Mouse (Mus musculus) neural tube, embryonic 12.5 days (tissue): Measurements from ENCODE around the gene Tent5b. TPM values are rescaled to one million over a fixed set of nuclear protein-coding genes. Genes with fewer than 3 reads are reported as not detected.

ENCODE experiments used
- ATAC-seq: fragments of 200-750 bp; cut with Nextera tagmentation; 2 replicates; pipeline ENCODE4 v1.8.0; 2017; ENCODE audit warnings: low read depth, mild to moderate bottlenecking, moderate TSS enrichment, moderate library complexity; ENCODE audit not compliant: low FRiP score
- H3K27ac ChIP-seq: fragments of 300-500 bp; sonication (generic); 2 replicates; pipeline ENCODE4 v1.5.1; 2016
- H3K27me3 ChIP-seq: fragments of 300-500 bp; sonication (generic); replicated peaks from 2 replicates; pipeline ENCODE4 v1.6.1; 2016; ENCODE audit warnings: mild to moderate bottlenecking
- H3K36me3 ChIP-seq: fragments of 300-500 bp; sonication (generic); 2 replicates; pipeline ENCODE4 v1.6.1; 2016; ENCODE audit warnings: mild to moderate bottlenecking
- H3K4me1 ChIP-seq: fragments of 300-500 bp; sonication (generic); 2 replicates; pipeline ENCODE4 v1.6.1; 2016
- H3K4me2 ChIP-seq: fragments of 300-500 bp; sonication (generic); replicated peaks from 2 replicates; pipeline ENCODE4 v1.6.1; 2016; ENCODE audit warnings: mild to moderate bottlenecking
- H3K4me3 ChIP-seq: fragments of 300-500 bp; sonication (generic); 2 replicates; pipeline ENCODE4 v1.5.1; 2016
- H3K9ac ChIP-seq: fragments of 300-500 bp; sonication (generic); 2 replicates; pipeline ENCODE4 v1.6.1; 2016; ENCODE audit warnings: mild to moderate bottlenecking
- H3K9me3 ChIP-seq: fragments of 300-500 bp; sonication (generic); 2 replicates; pipeline ENCODE4 v1.6.1; 2016; ENCODE audit warnings: mild to moderate bottlenecking
- WGBS: fragments of 180-500 bp; shearing (Covaris S2); methylation state at CpG from one replicate; pipeline ENCODE4 v1.1.7; 2016; 5-methylcytosine and 5-hydroxymethylcytosine counted together
- polyA plus RNA-seq: library from polyadenylated mRNA; unstranded; fragments of >200 nt; fragmentation: Nextera tagmentation; extraction: Ambion mirVana; gene quantifications from 2 replicates; pipeline ENCODE4 v1.2.1, GENCODE M21; 2016

Gene Tent5b
- polyA plus RNA-seq, 1 experiment from 2014 or later, result 0.29 TPM

DNA sequence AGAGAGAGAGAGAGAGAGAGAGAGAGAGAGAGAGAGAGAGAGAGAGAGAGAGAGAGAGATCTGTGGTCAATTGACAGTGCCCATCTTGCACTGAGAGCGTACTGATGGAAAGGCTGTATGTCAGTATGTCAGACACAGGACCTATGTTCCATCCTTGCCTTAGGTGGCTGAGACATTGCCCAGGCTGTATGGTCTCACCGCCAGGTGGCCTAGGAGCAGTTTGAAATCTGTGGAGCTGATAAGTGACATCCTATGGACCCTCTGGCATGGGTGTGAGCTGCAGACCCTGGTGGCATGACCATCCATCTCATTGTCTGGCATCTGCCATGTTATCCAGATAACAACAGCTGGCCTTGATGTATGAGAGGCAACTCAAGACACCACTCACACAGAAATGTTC, 6.1 kb upstream of the Tent5b start:
- H3K4me2 ChIP-seq, result no peak overlapping the region
- ATAC-seq, result no peak
- 69% methylated on average over 2 of the region's 2 CpGs for WGBS
- H3K9ac ChIP-seq, result no peak overlapping the region
- no peaks in the 10 kb centered on the region for H3K36me3 ChIP-seq
- no peak overlapping the region for H3K4me3 ChIP-seq
- H3K4me1 ChIP-seq, result peaks cover 3% of the 10 kb centered on the region; the same call in 1 of the 2 replicates
- H3K27me3 ChIP-seq, result peaks cover 16% of the 10 kb centered on the region
- H3K9me3 ChIP-seq, result no peaks in the 10 kb centered on the region
- no peak overlapping the region for H3K27ac ChIP-seq

DNA sequence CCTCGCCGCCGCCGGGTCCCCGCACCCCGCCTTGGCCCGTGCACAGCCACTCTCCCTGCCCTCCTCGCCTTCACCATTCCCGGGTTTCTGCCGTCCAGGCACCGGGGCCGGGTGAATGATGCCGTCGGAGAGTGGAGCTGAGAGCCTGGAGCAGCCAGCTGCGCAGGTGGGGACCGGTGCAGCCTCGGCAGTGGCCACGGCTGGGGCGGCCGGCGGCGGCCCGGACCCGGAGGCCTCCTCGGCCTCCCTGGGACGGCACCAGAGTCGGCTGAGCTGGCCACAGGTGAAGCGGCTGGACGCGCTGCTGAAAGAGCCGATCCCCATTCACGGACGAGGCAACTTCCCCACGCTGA, 229 bp downstream of the Tent5b start:
- Histone ChIP-seq H3K9me3 (no peaks in the 10 kb centered on the region), H3K4me2 (peak overlapping the region; percentile 60), H3K36me3 (no peaks in the 10 kb centered on the region), H3K9ac (no peak overlapping the region; the same call in 1 of the 2 replicates), H3K4me1 (peaks cover 10% of the 10 kb centered on the region), H3K4me3 (peak overlapping the region; percentile 40), H3K27me3 (peaks cover 38% of the 10 kb centered on the region), H3K27ac (no peak overlapping the region)
- 5% methylated on average over 34 of the region's 34 CpGs for WGBS
- ATAC-seq, result no peak

DNA sequence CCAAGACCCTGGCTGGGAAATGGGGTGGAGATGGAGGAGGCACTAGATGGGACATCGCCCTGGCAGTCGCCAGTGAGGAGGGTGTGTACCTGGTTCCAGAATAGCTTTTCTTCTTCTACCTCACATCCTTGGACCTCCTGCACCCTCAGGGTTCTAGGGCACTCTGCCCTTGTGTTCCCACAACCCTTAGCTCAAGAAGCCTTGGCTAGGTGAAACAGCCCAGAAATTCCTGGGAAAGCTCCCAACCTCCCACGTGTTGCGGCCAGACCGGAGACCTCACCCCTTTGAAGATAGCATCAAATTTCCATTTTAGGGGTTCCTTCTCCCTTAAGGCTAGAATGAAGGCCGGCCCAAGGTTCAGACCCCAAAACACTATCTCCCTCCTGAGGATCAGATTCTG, 822 bp downstream of the Tent5b start:
- no peaks in the 10 kb centered on the region for H3K9me3 ChIP-seq
- no peaks in the 10 kb centered on the region for H3K36me3 ChIP-seq
- peak overlapping the region; percentile 60 for H3K4me2 ChIP-seq
- H3K4me1 ChIP-seq, result peaks cover 10% of the 10 kb centered on the region
- no peak overlapping the region for H3K9ac ChIP-seq
- 46% methylated on average over 6 of the region's 6 CpGs for WGBS
- ATAC-seq, result no peak
- H3K4me3 ChIP-seq, result peak overlapping the region; percentile 40
- H3K27ac ChIP-seq, result no peak overlapping the region
- peaks cover 38% of the 10 kb centered on the region for H3K27me3 ChIP-seq

DNA sequence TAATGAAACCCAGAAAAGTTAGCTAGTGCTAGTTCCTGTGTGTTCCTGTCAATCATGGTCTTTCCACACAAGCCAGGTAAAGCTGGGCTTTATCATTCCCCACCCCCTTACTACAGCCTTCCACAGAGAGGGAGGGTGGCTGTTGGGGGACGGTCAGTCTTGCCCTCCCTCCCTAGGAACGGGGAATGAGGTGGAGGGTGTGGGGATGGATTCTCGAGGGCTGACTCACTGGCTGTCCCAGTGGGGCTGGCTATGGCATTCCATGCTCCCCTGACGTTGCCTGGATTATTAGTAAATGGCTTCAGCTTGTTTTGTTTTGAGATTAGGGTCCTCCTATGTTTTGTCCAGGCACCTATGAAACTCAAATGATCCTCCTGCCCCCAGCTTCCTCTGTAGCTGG, 1.6 kb downstream of the Tent5b start:
- no peaks in the 10 kb centered on the region for H3K36me3 ChIP-seq
- no peak overlapping the region for H3K9ac ChIP-seq
- no peak overlapping the region for H3K27ac ChIP-seq
- no peak overlapping the region for H3K4me3 ChIP-seq
- 37% methylated on average over 4 of the region's 4 CpGs for WGBS
- no peak for ATAC-seq
- H3K4me2 ChIP-seq, result no peak overlapping the region
- peaks cover 38% of the 10 kb centered on the region for H3K27me3 ChIP-seq
- H3K4me1 ChIP-seq, result peaks cover 10% of the 10 kb centered on the region
- no peaks in the 10 kb centered on the region for H3K9me3 ChIP-seq

DNA sequence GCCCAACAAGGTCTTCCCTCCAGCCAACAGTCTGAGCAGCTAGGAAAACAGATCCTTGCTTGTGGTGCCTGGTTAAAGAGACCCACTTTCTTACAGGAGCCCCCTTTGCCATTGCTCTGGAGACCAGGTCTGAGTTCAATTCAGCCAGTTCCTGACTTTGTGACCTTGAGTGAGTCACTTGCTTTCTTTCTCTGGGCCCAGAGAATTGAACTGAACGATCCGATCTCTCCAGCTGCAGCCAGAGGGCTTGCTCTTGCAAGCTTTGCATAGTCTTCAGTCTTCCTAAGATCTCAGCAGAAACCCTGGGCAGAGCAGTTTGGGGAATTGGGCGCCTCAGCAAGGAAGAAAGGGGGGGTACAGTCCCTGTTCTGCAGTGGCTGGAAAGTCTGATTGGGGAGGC, 2.5 kb downstream of the Tent5b start:
- Histone ChIP-seq H3K27ac (no peak overlapping the region), H3K4me2 (no peak overlapping the region), H3K9ac (no peak overlapping the region), H3K36me3 (no peaks in the 10 kb centered on the region), H3K9me3 (no peaks in the 10 kb centered on the region), H3K4me1 (peaks cover 10% of the 10 kb centered on the region), H3K4me3 (no peak overlapping the region), H3K27me3 (peaks cover 38% of the 10 kb centered on the region)
- WGBS, result 83% methylated on average over 3 of the region's 3 CpGs
- ATAC-seq, result no peak

DNA sequence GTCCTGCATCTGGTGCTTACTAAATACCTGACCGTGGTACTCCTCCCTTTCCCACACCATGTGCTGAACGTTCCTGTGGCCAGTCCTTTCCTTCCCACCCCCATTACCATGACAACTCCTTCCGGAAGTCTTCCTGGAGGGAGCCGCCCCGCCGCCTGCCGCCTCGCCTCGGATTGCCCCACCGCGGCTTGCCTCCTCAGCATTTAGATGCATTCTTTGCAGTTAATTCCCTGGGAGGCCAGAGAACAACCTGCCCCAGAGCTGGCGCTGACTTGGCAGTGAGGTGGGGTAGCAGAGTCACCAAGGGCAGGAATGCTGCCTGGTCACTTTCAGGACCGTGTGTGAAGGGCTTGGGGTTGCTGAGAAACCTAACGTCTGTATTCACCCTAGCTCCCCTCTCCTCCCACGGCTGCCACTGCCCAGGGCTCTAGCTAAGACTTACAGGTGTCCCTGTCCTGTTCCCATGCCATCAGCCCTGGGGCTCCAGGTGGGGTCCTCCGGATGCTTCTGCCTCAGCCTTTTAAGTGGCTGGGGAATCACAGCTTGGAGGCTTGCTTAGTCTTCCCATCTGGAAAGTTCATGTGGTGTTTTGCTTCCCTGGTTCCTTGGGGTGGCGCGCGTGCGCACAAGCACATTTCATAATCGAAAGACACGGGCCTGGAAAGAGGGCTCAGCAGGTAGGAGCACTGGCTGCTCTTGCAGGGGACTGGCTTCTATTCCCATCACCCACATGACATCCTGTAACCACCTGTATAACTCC, 4.5 kb downstream of the Tent5b start:
- no peak overlapping the region for H3K4me3 ChIP-seq
- 0 out of 2 replicates have a peak overlapping the region, but pooled peaks have one; percentile 3 for H3K9ac ChIP-seq
- no peaks in the 10 kb centered on the region for H3K36me3 ChIP-seq
- H3K4me2 ChIP-seq, result peak overlapping the region; percentile 24
- no peaks in the 10 kb centered on the region for H3K9me3 ChIP-seq
- no peak for ATAC-seq
- H3K27ac ChIP-seq, result no peak overlapping the region
- peaks cover 32% of the 10 kb centered on the region for H3K27me3 ChIP-seq
- WGBS, result 15% methylated on average over 22 of the region's 22 CpGs
- H3K4me1 ChIP-seq, result peaks cover 11% of the 10 kb centered on the region

DNA sequence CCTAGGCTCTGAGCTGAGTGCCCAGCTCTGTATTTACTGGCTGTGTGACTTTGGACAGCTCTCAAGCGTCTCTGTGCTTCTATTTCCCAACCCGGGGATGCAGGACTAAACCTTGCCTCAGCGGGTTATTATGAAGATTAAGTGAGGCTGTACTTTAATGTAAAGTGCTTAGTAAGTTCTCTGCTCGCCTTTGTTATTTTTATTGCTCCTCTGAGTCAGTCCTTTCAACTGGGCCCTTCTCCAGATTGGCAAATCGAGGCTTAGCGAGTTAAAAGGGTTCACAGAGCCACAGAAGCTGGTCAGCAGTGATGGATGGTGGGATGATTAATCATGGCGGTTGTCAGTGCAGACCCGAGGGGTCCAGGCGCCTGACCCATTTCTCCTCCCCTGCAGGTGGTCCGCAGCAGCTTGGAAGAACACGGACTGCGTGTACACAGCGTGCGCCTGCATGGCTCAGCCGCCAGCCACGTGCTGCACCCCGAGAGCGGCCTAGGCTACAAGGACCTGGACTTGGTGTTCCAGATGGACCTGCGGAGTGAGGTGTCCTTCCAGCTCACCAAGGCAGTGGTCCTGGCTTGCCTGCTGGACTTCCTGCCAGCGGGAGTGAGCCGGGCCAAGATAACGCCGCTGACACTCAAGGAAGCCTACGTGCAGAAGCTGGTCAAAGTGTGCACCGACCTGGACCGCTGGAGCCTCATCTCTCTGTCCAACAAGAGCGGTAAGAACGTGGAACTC, 5.9 kb downstream of the Tent5b start:
- Histone ChIP-seq H3K27ac (no peak overlapping the region), H3K4me1 (peaks cover 9% of the 10 kb centered on the region), H3K4me2 (no peak overlapping the region), H3K9ac (no peak overlapping the region), H3K27me3 (peaks cover 22% of the 10 kb centered on the region), H3K36me3 (no peaks in the 10 kb centered on the region), H3K9me3 (no peaks in the 10 kb centered on the region), H3K4me3 (no peak overlapping the region)
- 88% methylated on average over 28 of the region's 28 CpGs for WGBS
- ATAC-seq, result no peak

DNA sequence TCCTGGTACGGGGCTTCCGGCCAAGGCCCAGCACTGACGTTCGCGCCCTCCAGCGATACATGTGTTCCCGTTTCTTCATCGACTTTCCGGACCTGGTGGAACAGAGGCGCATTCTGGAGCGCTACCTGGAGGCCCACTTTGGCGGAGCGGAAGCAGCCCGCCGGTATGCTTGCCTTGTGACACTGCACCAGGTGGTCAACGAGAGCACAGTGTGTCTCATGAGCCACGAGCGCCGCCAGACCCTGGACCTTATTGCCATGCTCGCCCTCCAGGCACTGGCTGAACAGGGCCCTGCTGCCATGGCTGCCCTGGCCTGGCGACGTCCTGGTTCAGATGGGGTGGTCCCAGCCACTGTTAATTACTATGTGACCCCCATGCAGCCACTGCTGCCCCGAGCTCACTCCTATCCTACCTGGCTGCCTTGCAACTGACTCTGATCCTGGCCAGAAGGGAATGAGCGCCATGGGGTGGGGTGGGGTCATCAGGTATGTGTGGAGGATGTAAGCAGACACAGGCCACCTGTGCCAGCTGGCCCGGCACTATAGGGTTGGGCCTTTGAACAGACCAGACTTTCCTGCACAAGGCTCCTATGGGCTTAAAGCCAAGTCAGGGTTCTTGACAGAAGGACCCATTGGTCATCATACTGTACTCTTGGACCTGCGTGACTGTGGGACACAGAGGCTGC, 6.9 kb downstream of the Tent5b start:
- 96% methylated on average over 26 of the region's 26 CpGs for WGBS
- H3K4me3 ChIP-seq, result no peak overlapping the region
- no peak for ATAC-seq

DNA sequence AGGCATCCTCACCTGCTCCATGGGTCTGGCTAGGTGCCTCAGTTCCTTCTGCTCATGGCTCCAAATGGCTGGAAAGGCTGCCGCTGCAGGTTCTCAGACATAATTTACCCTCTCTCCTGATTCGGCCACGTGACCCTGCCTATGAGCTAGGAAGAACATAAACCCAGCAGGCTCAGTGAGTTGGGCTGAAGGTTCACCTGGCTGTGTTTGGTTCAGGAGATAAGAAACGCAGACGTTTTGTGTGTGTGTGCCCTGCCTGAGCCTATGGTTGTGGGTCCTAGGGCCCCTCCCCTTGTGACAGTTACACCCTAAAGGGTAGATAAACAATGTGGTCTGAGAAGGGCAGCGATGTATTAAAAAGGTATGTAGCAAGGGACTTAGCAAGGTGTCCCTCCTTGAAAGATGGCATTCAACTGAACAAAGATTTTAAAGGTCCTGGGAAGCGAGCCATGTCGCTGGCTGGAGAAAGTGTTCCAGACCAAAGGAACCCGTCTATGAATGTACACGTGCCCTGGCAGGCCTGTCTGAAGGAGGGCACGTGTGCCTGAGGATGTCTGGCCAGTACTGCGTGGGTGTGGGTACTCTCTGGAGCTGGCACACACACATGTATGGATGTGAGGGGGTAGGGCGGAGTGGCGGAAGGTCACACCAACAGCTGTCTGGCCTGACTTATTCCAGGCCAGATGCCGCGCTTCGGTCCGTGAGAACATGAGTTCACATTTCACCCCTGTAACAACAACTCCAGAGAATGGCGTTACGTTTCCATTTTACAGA, 8.9 kb downstream of the Tent5b start:
- 84% methylated on average over 20 of the region's 20 CpGs for WGBS
- no peak overlapping the region for H3K27ac ChIP-seq
- ATAC-seq, result no peak
- H3K36me3 ChIP-seq, result no peaks in the 10 kb centered on the region
- H3K4me3 ChIP-seq, result no peak overlapping the region
- no peaks in the 10 kb centered on the region for H3K9me3 ChIP-seq
- H3K27me3 ChIP-seq, result peaks cover 3% of the 10 kb centered on the region; the same call in 1 of the 2 replicates
- no peak overlapping the region for H3K4me2 ChIP-seq
- H3K9ac ChIP-seq, result no peak overlapping the region
- peaks cover 9% of the 10 kb centered on the region for H3K4me1 ChIP-seq

More for the DNA sequence above, 6.9 kb downstream of the Tent5b start:
- peaks cover 9% of the 10 kb centered on the region for H3K4me1 ChIP-seq
- no peak overlapping the region for H3K4me2 ChIP-seq
- no peak overlapping the region for H3K9ac ChIP-seq
- H3K27ac ChIP-seq, result no peak overlapping the region
- H3K9me3 ChIP-seq, result no peaks in the 10 kb centered on the region
- no peaks in the 10 kb centered on the region for H3K36me3 ChIP-seq
- peaks cover 13% of the 10 kb centered on the region for H3K27me3 ChIP-seq

DNA sequence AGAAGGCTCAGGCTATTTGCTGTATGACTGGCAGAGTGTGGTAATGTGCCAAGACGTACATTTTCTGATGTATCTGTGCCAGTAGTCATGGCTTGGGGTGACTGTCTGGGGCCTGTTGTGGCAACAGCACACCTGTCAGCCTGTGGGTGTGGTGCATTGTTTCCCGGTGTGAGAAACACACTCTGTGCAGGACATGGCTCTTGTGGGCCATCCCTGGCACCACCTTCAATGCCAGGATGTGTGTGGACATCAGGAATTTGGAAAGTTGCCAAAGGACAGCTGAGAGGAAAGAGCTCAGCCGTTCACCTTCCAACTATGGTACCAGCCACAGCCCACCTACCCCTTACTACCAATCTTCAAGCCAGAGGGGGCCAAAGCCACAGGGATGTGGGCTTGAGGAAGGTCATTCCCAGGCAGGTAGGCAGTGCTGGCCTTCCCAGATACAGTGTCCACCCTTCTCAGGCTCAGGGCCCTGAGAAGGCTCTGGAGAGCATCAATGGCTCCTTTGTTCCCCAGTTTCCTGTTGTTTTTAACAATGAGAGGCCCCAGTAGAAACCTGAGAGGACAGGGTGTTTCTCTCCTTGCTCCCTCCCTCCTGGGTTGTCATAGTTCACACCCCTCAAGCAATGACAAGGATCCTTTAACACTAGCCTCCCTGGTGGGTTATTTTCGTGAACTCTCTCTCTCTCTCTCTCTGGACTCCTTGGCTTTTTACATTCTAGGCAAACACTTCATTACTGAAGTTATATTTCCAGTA, 9.7 kb downstream of the Tent5b start:
- no peak for ATAC-seq
- no peak overlapping the region for H3K27ac ChIP-seq
- 56% methylated on average over 4 of the region's 4 CpGs for WGBS

DNA sequence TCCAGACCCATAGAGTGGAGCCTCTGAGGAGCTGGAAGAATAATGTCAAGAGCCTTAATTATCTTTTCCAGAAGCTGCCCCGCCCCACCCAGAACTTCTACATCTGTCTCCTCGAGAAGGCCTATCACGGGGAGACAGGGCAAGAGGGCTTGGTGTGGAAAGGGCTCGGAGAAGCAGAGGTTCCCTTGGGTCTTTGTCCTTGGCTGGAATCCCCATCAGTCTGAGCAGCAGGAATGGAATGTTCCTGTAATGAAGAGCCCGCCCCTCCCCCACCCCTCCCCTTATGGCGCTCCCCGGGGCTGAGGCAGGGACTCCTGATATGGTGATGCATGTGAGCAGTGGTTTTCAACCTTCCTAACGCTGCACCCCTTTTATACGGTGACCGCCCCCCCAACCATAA, 11.9 kb downstream of the Tent5b start:
- Histone ChIP-seq H3K27ac (no peak overlapping the region), H3K4me3 (no peak overlapping the region), H3K4me2 (no peak overlapping the region), H3K36me3 (no peaks in the 10 kb centered on the region), H3K27me3 (peaks cover 22% of the 10 kb centered on the region), H3K9ac (no peak overlapping the region), H3K9me3 (no peaks in the 10 kb centered on the region), H3K4me1 (peaks cover 10% of the 10 kb centered on the region)
- 33% methylated on average over 10 of the region's 10 CpGs for WGBS
- ATAC-seq, result no peak

More for the DNA sequence above, 9.7 kb downstream of the Tent5b start:
- Histone ChIP-seq H3K4me2 (no peak overlapping the region), H3K4me1 (peaks cover 8% of the 10 kb centered on the region), H3K4me3 (no peak overlapping the region), H3K27me3 (peaks cover 2% of the 10 kb centered on the region), H3K9me3 (no peaks in the 10 kb centered on the region), H3K36me3 (no peaks in the 10 kb centered on the region), H3K9ac (no peak overlapping the region)
